Mouse (Mus musculus): ENCODE results near the gene Popdc3.

Popdc3 gene

GRCm38 (mm10) chr10:45356091-45356490, 178.2 kb downstream of the Popdc3 start:
- ChIA-PET POLR2A (interaction anchor here in 1 of 4 experiments (0.6 kb wide), 1 partner anchor 286 kb away, joined by 3 read pairs; no protein-coding TSS in a partner anchor), CTCF (no interaction called here)

DNA sequence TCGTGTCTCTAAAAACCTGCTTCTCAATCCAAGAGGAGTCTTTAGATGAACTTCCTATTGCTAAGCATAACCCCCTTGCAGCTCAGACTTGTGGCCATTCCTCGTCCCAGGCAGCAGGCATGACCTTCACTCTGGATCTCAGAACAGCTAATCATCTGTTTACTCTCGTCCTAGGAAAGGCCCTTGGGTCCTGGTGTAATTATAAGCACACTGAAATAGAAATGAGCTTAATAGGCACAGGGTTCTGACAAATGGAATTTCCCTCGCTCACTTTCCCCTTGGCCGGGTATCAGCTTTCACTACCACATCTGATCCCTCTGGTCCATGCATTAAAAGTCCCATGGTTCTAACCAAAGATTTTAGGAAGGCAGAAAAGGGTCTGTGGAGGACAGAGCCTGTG, 185.5 kb downstream of the Popdc3 start:
- ChIA-PET POLR2A (no interaction called here), CTCF (no interaction called here)

DNA sequence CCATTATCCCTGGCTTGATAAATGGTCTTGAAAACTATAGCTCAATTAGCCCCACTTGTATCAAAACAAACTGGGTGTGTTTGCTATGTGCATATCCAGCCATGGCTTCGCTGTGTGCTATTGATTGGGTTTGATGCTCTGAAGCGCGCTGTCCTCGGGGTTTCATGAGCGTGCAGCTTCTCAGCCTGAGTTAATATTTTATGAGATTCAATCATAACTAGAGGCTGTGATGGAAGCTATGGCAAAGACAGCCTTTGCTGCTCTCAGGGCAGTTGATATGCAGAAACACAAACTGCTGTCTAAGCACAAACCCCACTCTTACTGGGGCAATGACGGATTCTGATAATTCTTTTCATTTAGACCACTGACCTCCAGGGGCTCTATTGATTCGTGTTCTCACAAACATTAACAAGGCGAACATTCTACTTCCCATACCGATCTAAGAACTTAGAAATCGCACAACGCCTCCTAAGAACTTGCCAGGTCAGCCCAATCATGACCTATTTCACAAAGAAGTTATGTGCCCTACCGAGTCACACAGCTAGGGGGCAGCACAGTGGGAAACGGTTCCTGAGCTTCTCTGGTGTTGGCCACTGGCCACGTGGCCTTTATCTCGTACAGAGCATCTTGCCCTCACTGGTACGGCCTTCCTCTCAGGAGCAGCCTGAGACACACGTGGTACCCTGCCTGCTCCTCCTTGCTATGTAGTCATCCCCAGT, 189.2 kb downstream of the Popdc3 start:
- CTCF ChIA-PET, result interaction anchor here in 1 of 4 experiments (0.9 kb wide), 1 partner anchor 550 kb away, joined by 4 read pairs; no protein-coding TSS in a partner anchor
- POLR2A ChIA-PET, result no interaction called here

All from embryonic stem cell, embryonic (primary cell).